Mouse (Mus musculus): ENCODE measurements around the gene Efcab11.

The Efcab11 gene

DNA sequence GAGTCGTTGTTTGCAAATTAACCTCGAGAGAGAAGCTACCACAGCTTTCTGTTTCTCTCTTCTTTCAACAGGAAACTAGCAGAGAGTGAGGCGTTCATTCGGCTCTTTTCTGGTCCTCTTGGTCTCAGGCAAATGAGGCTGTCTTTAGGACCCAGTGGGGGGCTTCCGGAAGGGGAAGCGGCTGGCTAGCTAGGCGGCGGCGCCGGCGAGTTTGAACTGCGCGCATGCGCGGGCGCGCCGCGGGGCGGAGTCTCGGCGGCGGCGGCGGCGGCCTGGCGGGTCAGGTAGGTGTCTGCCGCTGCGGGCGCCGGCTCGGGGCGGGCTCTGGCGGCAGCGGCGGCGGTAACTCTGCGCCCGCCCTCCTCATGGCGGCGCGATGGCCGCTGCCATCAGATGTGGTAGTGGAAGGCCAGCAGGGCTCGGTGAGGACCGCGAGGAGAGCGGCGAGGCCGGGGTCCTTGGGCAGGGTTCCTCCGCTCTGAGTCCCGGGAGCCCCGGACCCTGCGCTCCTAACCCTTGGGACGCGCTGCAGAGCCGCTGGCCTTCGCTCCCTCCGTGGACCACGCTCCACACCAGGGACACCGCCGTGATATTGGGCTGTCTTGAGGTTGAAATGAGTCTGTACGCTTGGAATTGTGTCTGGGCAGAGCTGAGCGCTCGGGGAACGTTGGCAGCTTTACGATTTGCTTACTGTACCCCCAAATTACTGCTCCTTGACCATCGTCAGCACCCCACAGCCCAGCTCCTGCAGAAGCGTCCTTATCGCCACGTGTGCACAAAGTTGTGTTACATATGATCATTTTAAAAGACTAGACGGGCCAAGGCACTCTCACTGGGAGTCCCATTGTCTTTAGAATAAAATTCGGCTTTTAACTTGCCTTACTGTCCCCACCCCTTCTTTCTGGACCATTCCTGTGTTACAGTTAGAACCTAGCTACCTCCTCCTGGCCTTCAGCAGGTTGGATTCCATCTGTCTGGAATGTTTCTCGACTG is at the start of gene Efcab11, which contains the start of gene Tdp1:
TSS of gene Efcab11 (minus strand) at position 171 of the 993 bp plus-strand sequence.
TSS of gene Tdp1 (plus strand) at position 249 of the 993 bp plus-strand sequence.
- DNase-seq: peak; percentile 96 to 98

DNA sequence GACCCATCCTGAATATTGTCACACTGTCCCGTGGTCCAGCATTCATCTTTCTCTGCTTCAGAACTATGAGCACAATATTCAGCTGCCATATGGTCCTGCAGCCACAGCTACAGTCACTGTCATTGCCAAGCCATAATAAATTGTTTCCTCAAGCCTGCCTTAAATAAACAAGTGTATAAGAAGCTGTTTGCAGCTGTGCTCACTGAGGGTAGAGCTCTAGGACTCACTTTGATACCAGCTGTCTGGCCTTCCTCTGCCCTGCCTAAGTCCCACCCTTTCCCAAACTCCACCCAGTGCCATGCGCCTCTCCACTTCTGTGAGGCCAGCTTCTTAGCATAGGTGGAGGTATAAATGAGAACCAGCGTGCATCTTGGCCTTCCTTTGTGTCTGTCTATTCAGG is 49.4 kb upstream of the Efcab11 start:
- DNase-seq: no peak

DNA sequence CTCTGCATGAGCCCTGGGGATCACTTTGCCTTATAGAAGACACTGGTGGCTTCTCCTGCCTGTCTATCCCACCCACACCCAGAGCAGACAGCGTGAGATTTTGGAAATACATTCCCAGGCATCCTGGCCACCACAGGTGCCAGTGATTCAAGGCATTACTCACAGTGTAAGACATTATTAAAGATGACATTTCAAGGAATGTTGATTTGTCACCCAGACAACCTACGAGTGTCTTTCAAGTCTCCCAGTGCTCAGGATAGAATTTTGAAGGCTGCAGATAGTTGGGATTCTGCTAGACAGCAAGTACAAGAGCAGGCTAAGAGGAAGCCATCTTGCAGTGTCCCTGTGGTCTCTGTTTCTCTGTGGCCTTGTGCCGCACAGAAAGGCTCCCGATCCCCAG is 48.0 kb upstream of the Efcab11 start:
- no peak for DNase-seq

- no peak for DNase-seq
Observed at GRCm38 (mm10) chr12:99929160-99929559, 44.9 kb upstream of the Efcab11 start.

GRCm38 (mm10) chr12:99928311-99928710 is 44.1 kb upstream of the Efcab11 start:
- DNase-seq: no peak

- no peak for DNase-seq
Observed at GRCm38 (mm10) chr12:99923703-99924102, 39.5 kb upstream of the Efcab11 start.

DNA sequence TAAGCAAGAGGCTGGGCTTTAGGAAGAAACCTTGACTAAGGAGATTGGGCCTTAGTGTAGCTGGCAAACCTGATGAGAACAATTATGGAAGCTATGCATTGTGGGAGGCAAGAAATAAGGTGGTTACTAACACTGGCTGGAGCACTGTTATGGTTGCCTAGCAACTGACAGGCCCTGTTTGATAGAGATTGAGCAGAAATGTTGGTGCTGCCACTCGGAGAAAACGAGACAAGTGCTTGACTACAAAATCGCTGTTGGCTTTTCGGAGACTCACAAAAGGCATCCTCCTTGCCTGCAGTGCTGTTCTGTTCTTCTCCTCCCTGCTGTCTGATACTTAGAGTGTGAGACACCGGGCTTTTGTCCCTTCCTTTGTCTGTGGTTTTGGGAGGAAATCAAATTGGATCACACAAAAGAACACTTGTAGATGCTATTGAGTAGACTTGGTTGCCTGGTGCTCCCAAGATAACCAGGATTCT is 38.9 kb upstream of the Efcab11 start:
- DNase-seq: no peak

- DNase-seq: peak; percentile 18 to 40
Observed at GRCm38 (mm10) chr12:99921045-99921444, 36.8 kb upstream of the Efcab11 start.

DNA sequence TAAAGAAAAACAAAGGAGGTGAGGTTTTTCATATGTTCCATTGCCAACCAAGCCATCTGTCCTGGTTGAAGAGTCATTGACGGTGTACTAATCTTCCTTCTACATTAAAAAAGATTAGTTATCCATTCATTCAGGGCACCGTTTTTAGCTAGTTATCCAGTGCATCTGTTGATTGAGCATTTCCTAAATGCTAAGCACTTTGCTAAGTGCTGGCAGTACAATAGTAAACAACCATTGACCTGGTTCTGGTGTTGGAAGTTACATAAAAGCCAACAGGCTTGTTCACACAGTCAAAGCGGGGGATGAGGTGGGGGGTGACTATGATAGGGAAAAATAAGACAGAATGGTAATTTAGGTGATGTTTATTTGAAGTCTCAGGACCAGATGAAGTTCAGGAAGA is 35.4 kb upstream of the Efcab11 start:
- DNase-seq: no peak

- DNase-seq: no peak
Observed at GRCm38 (mm10) chr12:99917800-99918427, 33.7 kb upstream of the Efcab11 start.

- no peak for DNase-seq
Observed at GRCm38 (mm10) chr12:99911466-99911865, 27.2 kb upstream of the Efcab11 start.

- DNase-seq: no peak
Observed at GRCm38 (mm10) chr12:99904537-99904936, 20.3 kb upstream of the Efcab11 start.

DNA sequence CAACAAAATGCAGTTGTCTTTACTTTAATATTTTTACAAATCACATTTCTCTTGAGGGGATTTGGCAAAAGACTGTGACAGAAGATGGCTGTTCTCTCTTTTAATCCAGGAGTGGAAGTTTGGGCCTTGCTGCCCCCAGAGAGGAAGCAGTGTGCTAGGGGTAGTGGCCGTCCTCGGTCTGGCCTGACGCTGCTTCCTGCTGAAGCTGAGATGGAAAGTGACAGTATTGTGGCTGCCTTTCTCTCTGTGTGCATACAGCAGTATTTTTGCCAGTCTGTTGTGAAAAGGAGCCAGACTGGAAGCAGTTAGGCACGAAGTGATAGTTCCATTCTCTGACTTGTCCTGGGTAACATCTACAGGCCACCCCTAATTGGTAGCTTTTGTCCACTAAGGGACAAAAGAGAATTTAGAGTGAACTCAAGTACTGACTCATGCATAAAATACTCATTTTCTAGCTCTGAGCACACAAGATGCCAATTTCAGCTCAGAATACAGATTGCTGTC is 18.7 kb upstream of the Efcab11 start:
- peak; percentile 52 to 54 for DNase-seq

GRCm38 (mm10) chr12:99901973-99902866 is 18.0 kb upstream of the Efcab11 start:
- peak; percentile 33 to 39 for DNase-seq

DNA sequence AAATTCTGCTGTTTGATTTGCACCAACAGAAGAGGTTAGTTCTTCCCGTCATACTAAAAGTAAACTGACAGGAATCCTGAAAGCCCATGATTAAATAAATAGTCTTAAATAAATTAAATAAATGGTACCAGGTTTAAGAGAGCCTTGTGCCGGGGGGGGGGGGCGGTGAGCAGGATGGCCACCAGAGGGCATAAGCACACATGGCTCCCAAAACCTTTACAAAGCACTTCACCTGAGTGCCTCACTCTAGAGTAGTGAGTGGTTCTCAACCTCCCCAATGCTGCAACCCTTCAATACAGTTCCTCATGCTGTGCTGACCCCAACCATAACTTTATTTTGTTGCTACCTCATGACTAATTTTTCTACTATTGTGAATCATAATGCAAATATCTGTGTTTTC is 15.8 kb upstream of the Efcab11 start:
- DNase-seq: peak; percentile 31 to 38

- no peak for DNase-seq
Observed at GRCm38 (mm10) chr12:99898248-99898870, 14.1 kb upstream of the Efcab11 start.

GRCm38 (mm10) chr12:99897846-99898245 is 13.6 kb upstream of the Efcab11 start:
- DNase-seq: no peak

GRCm38 (mm10) chr12:99885282-99885901 is 1.2 kb upstream of the Efcab11 start:
- DNase-seq: no peak

DNA sequence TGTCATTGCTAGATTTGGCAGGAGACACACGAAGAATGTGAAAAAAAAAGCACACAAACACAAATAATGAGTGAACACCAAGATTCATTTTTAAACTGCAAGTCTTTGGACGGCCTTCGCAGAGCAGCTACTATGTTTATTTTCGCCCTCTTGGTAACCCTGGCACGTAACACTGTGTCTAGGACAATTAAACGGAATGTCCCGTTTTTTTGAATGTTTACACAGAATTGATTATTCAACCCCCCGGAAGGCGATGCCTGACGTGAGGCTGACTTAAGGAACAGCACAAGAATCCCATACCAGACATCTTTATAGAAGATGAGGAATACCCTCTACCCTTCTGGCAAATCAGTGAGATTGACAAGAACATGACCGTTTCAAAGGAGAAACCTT is 530 bp downstream of the Efcab11 start:
- peak; percentile 42 for DNase-seq

- DNase-seq: peak; percentile 87 to 89
Observed at GRCm38 (mm10) chr12:99883000-99883712, 1.1 kb downstream of the Efcab11 start.

DNA sequence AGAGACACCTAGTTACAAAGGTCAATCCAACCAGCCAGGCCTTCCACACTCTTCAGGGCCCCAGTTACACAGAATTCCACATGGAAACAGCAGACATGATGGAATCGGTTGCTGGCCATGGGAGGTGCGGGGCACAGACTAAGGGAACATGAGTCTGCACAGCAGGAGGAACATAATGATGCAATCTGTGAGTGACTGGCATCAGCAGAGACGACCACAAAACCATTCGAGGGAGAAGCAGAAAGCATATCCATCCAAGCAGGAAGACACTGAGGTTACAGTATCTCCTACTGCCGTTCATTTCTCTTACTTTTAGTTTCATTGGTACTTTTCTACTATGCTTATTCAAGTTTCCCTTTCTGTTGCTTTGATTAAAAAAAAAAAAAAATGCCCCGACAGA is 9.6 kb downstream of the Efcab11 start:
- DNase-seq: peak; percentile 10 to 18

Measured in B cell, adult 2 months (primary cell).